Mouse (Mus musculus): ENCODE measurements around the gene Lrwd1. TPM values are rescaled to one million over a fixed set of nuclear protein-coding genes. Genes with fewer than 3 reads are reported as not detected.

Lrwd1 gene
- total and polyA plus RNA-seq, 3 experiments = 98.2 to 133 TPM; not detected in 1

DNA sequence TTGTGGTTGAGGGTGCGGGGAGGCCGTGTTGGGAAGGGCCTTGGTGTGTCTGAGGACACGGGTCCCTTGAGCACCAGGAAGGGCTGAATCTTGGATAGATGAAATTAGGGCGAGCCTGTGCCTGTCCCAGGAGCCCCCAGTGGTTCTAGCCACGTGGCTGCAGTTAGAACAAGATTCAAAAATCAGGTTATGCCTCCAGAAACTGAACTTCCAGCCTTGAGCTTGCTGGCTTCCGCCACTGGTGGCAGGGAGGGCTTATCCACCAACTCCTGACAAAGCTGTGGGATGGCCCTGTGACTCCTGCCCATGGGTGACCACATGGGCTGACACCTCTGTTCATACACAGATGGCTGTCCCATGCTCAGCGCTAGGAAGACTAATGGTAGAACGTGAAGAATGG lies 11.8 kb upstream of the Lrwd1 start:
- no peak overlapping the region for H3K9ac ChIP-seq (ENCODE audit: control insufficient read depth, low read depth, low read length, poor library complexity, severe bottlenecking)
- H3K4me1 ChIP-seq (ENCODE audit: control insufficient read depth in 1 of 2, insufficient read depth in 2 of 2, low read length in 2 of 2) = peaks cover 20 to 40% of the 10 kb centered on the region in 2 experiments
- no peak overlapping the region for H3K4me3 ChIP-seq (ENCODE audit: control insufficient read depth in 1 of 2, insufficient read depth in 1 of 2, low read depth in 2 of 2, low read length in 2 of 2)
- H3K27me3 ChIP-seq (ENCODE audit: control insufficient read depth in 1 of 2, insufficient read depth in 2 of 2, low read length in 2 of 2) = no peaks in the 10 kb centered on the region
- no peaks in the 10 kb centered on the region for H3K79me2 ChIP-seq (ENCODE audit: control insufficient read depth, insufficient read depth, low read length, poor library complexity)
- 0 out of 4 replicates have a peak, but pooled peaks of 1 of the 2 experiments have one; percentile 13 for TF ChIP-seq POLR2A (IDR thresholded peaks at IDR 0.05; ENCODE audit: control insufficient read depth in 1 of 2, insufficient read depth in 1 of 2, low read depth in 1 of 2, low read length in 2 of 2, poor library complexity in 1 of 2)
- no peak for TF ChIP-seq SIN3A (IDR thresholded peaks at IDR 0.05; ENCODE audit: low read length)
- no peak for TF ChIP-seq POLR2AphosphoS2 (IDR thresholded peaks at IDR 0.05; ENCODE audit: low read length)
- DNase-seq (ENCODE audit: low read depth, low spot score) = no peak
- H3K27ac ChIP-seq (ENCODE audit: control insufficient read depth, low read depth, low read length) = no peak overlapping the region
- H3K36me3 ChIP-seq (ENCODE audit: control insufficient read depth in 1 of 2, insufficient read depth in 2 of 2, low read length in 2 of 2) = peaks cover 0 to 22% of the 10 kb centered on the region in 2 experiments; a peak in 3 of 4 replicates
- no peaks in the 10 kb centered on the region for H3K9me3 ChIP-seq (replicated peaks; ENCODE audit: insufficient read depth, low read length)

DNA sequence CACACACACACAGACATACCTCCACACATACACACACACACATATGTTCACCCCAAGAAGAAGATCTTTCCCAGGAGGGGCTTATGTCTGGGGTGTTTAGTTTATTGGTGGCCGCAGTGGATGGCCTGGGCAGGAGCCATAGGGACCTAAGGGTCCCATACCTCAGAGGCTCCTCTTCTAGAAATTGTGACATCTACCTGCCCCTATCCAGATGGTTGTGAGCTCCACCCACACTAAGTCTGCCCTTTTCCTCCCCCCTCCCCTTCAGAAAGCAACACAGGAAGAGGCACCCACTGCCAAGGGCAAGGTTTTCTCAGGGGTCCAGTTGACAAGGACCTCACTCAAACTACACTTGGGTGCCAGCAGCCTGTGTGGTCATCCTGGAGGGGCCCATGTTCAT lies 11.1 kb upstream of the Lrwd1 start:
- H3K4me3 ChIP-seq (ENCODE audit: control insufficient read depth in 1 of 2, insufficient read depth in 1 of 2, low read depth in 2 of 2, low read length in 2 of 2) = no peak overlapping the region
- no peaks in the 10 kb centered on the region for H3K9me3 ChIP-seq (replicated peaks; ENCODE audit: insufficient read depth, low read length)
- DNase-seq (ENCODE audit: low read depth, low spot score) = no peak
- H3K79me2 ChIP-seq (ENCODE audit: control insufficient read depth, insufficient read depth, low read length, poor library complexity) = no peaks in the 10 kb centered on the region
- H3K27me3 ChIP-seq (ENCODE audit: control insufficient read depth in 1 of 2, insufficient read depth in 2 of 2, low read length in 2 of 2) = no peaks in the 10 kb centered on the region
- TF ChIP-seq NRF1 (IDR thresholded peaks at IDR 0.05; ENCODE audit: insufficient read depth, low read depth, low read length, poor library complexity, severe bottlenecking) = no peak
- TF ChIP-seq TCF12 (IDR thresholded peaks at IDR 0.05; ENCODE audit: low read depth, low read length) = no peak
- no peak overlapping the region for H3K9ac ChIP-seq (ENCODE audit: control insufficient read depth, low read depth, low read length, poor library complexity, severe bottlenecking)
- H3K36me3 ChIP-seq (ENCODE audit: control insufficient read depth in 1 of 2, insufficient read depth in 2 of 2, low read length in 2 of 2) = peaks cover 0 to 22% of the 10 kb centered on the region in 2 experiments; a peak in 3 of 4 replicates
- H3K4me1 ChIP-seq (ENCODE audit: control insufficient read depth in 1 of 2, insufficient read depth in 2 of 2, low read length in 2 of 2) = peaks cover 20 to 40% of the 10 kb centered on the region in 2 experiments
- no peak overlapping the region for H3K27ac ChIP-seq (ENCODE audit: control insufficient read depth, low read depth, low read length)

DNA sequence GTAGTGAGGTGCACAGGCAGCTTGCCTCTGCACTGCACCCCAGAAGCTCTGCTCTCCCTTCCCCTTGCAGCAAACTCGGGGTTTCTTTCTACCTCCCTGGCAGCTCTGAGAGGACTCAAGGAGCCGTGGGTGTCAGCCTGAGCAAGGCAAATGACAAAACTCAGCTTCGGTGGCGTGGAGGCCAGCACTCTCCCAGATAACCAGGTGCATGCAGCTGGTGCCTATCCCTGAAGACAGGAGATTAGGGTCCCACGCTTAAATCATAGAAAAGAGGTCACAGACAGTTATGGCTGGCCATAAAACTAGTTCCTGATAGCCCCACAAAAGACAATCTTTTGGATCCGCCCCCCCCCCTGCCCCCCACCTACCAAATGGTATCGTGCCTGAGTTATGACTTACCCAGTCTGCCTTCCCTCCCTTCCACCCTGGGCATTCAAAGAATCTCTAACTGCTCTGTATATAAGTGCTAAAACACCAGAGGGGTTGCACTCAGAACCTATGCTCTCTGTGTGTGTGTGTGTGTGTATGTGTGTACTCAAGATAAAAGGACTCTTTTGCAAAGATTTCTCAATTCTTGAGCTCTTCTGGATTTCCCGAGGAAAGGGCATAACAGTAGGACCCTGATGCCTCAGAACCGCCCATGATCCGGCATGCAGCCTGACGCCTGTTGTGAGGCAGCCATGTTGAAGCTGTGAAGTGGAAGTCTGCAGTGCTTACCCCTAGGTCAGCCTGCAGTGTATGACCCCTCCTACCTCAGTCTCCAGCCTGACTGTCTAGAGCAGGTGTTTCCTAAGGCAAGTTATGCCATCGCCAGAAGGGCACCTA lies 8.9 kb upstream of the Lrwd1 start:
- Histone ChIP-seq H3K27me3 (ENCODE audit: control insufficient read depth in 1 of 2, insufficient read depth in 2 of 2, low read length in 2 of 2) (no peaks in the 10 kb centered on the region), H3K4me3 (ENCODE audit: control insufficient read depth in 1 of 2, insufficient read depth in 1 of 2, low read depth in 2 of 2, low read length in 2 of 2) (no peak overlapping the region), H3K36me3 (ENCODE audit: control insufficient read depth in 1 of 2, insufficient read depth in 2 of 2, low read length in 2 of 2) (peaks cover 2 to 21% of the 10 kb centered on the region in 2 experiments; a peak in 3 of 4 replicates), H3K27ac (ENCODE audit: control insufficient read depth, low read depth, low read length) (peak overlapping the region; percentile 40), H3K79me2 (ENCODE audit: control insufficient read depth, insufficient read depth, low read length, poor library complexity) (no peaks in the 10 kb centered on the region), H3K4me1 (ENCODE audit: control insufficient read depth in 1 of 2, insufficient read depth in 2 of 2, low read length in 2 of 2) (peaks cover 20 to 39% of the 10 kb centered on the region in 2 experiments), H3K9me3 (replicated peaks; ENCODE audit: insufficient read depth, low read length) (no peaks in the 10 kb centered on the region), H3K9ac (ENCODE audit: control insufficient read depth, low read depth, low read length, poor library complexity, severe bottlenecking) (peak overlapping the region; percentile 37)
- peak; percentile 64 for DNase-seq (ENCODE audit: low read depth, low spot score)
- TF ChIP-seq ZMIZ1 (IDR thresholded peaks at IDR 0.05; ENCODE audit: low read depth, low read length) (no peak), UBTF (IDR thresholded peaks at IDR 0.05; ENCODE audit: borderline replicate concordance, insufficient read depth, low read depth, low read length) (no peak), KAT2A (conservative IDR thresholded peaks at IDR 0.05; ENCODE audit: low read depth, low read length) (no peak), MYC (IDR thresholded peaks at IDR 0.05; ENCODE audit: low read depth, low read length) (no peak), POLR2AphosphoS2 (IDR thresholded peaks at IDR 0.05; ENCODE audit: low read length) (no peak), NRF1 (IDR thresholded peaks at IDR 0.05; ENCODE audit: insufficient read depth, low read depth, low read length, poor library complexity, severe bottlenecking) (no peak), MXI1 (IDR thresholded peaks at IDR 0.05; ENCODE audit: low read depth, low read length) (no peak), CHD1 (IDR thresholded peaks at IDR 0.05; ENCODE audit: low read depth, low read length) (no peak), GATA1 (IDR thresholded peaks at IDR 0.05; ENCODE audit: low read depth, low read length) (no peak; the same call in 1 of the 2 replicates), TCF12 (IDR thresholded peaks at IDR 0.05; ENCODE audit: low read depth, low read length) (peak; percentile 77), EP300 (IDR thresholded peaks at IDR 0.05; ENCODE audit: low read depth in 1 of 2, low read length in 2 of 2) (peak in 1 of 2 experiments; percentile 73; a peak in 2 of 4 replicates), ZNF384 (IDR thresholded peaks at IDR 0.05; ENCODE audit: low read depth, low read length) (no peak), ETS1 (IDR thresholded peaks at IDR 0.05; ENCODE audit: low read depth, low read length) (peak; percentile 65), MAFK (IDR thresholded peaks at IDR 0.05; ENCODE audit: borderline replicate concordance, low read depth, low read length) (no peak), ZC3H11A (IDR thresholded peaks at IDR 0.05; ENCODE audit: low read depth, low read length) (no peak), NELFE (IDR thresholded peaks at IDR 0.05; ENCODE audit: low read depth, low read length) (no peak), RCOR1 (IDR thresholded peaks at IDR 0.05; ENCODE audit: low read depth, low read length) (peak; percentile 44; the same call in 1 of the 2 replicates), RAD21 (IDR thresholded peaks at IDR 0.05; ENCODE audit: low read depth, low read length) (no peak), MAZ (IDR thresholded peaks at IDR 0.05; ENCODE audit: low read depth, low read length) (no peak), TAL1 (IDR thresholded peaks at IDR 0.05; ENCODE audit: low read length) (peak; percentile 72), GABPA (IDR thresholded peaks at IDR 0.05; ENCODE audit: low read depth, low read length) (no peak), HCFC1 (IDR thresholded peaks at IDR 0.05; ENCODE audit: low read depth, low read length) (no peak)
